Mouse (Mus musculus) heart, postnatal 0 days (tissue): Measurements from ENCODE around the gene Plcxd2. TPM values are rescaled to one million over a fixed set of nuclear protein-coding genes. Genes with fewer than 3 reads are reported as not detected.

Source experiments
- ATAC-seq: fragments of 200-750 bp; cut with Nextera tagmentation; 2 replicates; pipeline ENCODE4 v1.8.0; 2017; ENCODE audit warnings: low read depth, moderate number of reproducible peaks, moderate library complexity; ENCODE audit not compliant: insufficient read depth
- DNase-seq: peaks from one replicate; pipeline ENCODE4 v3.0.0-alpha.2; 2016; ENCODE audit warnings: low spot score
- H3K27ac ChIP-seq: fragments of 300-500 bp; sonication (generic); 2 replicates; pipeline ENCODE4 v1.5.1; 2014; ENCODE audit warnings: low read depth, mild to moderate bottlenecking
- H3K27me3 ChIP-seq: fragments of 300-500 bp; sonication (generic); 2 replicates; pipeline ENCODE4 v1.6.1; 2014; ENCODE audit warnings: low read length, mixed read lengths; ENCODE audit not compliant: control insufficient read depth, insufficient read depth
- H3K36me3 ChIP-seq: fragments of 300-500 bp; sonication (generic); replicated peaks from 2 replicates; pipeline ENCODE4 v1.6.1; 2014; ENCODE audit warnings: low read length, mixed read lengths; ENCODE audit not compliant: control insufficient read depth, insufficient read depth
- H3K4me1 ChIP-seq: fragments of 300-500 bp; sonication (generic); 2 replicates; pipeline ENCODE4 v1.6.1; 2014; ENCODE audit warnings: antibody characterized with exemption; ENCODE audit not compliant: control insufficient read depth, insufficient read depth
- H3K4me2 ChIP-seq: fragments of 300-500 bp; sonication (generic); 2 replicates; pipeline ENCODE4 v1.6.1; 2014; ENCODE audit warnings: low read depth, mild to moderate bottlenecking, low read length, moderate library complexity
- H3K4me3 ChIP-seq: fragments of 300-500 bp; sonication (generic); 2 replicates; pipeline ENCODE4 v1.5.1; 2014; ENCODE audit warnings: low read depth, low read length
- H3K9ac ChIP-seq: fragments of 300-500 bp; sonication (generic); replicated peaks from 2 replicates; pipeline ENCODE4 v1.6.1; 2014; ENCODE audit warnings: low read depth, low read length, mixed read lengths
- H3K9me3 ChIP-seq: fragments of 300-500 bp; sonication (generic); replicated peaks from 2 replicates; pipeline ENCODE4 v1.6.1; 2016; ENCODE audit warnings: low read length; ENCODE audit not compliant: control insufficient read depth
- CTCF ChIP-seq: IDR thresholded peaks from 2 replicates; pipeline ENCODE4 v1.5.1; 2016; ENCODE audit warnings: antibody characterized with exemption, control low read depth, low read depth
- EP300 ChIP-seq: IDR thresholded peaks from 2 replicates; pipeline ENCODE4 v1.6.1; 2016; ENCODE audit warnings: antibody characterized with exemption, low read depth
- WGBS: fragments of 180-500 bp; shearing (Covaris S2); extraction: QIAGEN DNeasy Blood & Tissue Kit; methylation state at CpG from one replicate; pipeline ENCODE4 v1.1.7; 2014; 5-methylcytosine and 5-hydroxymethylcytosine counted together
- polyA plus RNA-seq: library from polyadenylated mRNA; unstranded; fragments of >200 nt; fragmentation: Nextera tagmentation; extraction: Ambion mirVana; gene quantifications from 2 replicates; pipeline ENCODE4 v1.2.1, GENCODE M21; 2015
- total RNA-seq: library from RNA; depleted of rRNA; stranded (reverse); fragments of >200 nt; gene quantifications from 2 replicates; pipeline ENCODE4 v1.2.3, GENCODE M21; 2014; ENCODE audit warnings: low replicate concordance

The Plcxd2 gene
- total and polyA plus RNA-seq, 2 experiments from 2014 or later, result 0.14 to 0.99 TPM

GRCm38 (mm10) chr16:46010906-46011220 lies 845 bp upstream of the Plcxd2 start:
- ATAC-seq, result no peak

GRCm38 (mm10) chr16:46009717-46010116 lies 301 bp downstream of the Plcxd2 start:
- ATAC-seq (peak; percentile 12; the same call in 1 of the 2 replicates), DNase-seq (peak; percentile 5)
- WGBS, result 2% methylated on average over 13 of the region's 13 CpGs
- H3K4me1 ChIP-seq, result 0 out of 2 replicates have a peak, but pooled peaks cover 5% of the 10 kb centered on the region
- H3K9me3 ChIP-seq, result no peaks in the 10 kb centered on the region
- no peaks in the 10 kb centered on the region for H3K36me3 ChIP-seq
- TF ChIP-seq CTCF, result no peak
- TF ChIP-seq EP300, result no peak
- no peaks in the 10 kb centered on the region for H3K27me3 ChIP-seq
- H3K27ac ChIP-seq, result no peak overlapping the region
- peak overlapping the region; percentile 76 for H3K4me2 ChIP-seq
- H3K4me3 ChIP-seq, result peak overlapping the region; percentile 55
- H3K9ac ChIP-seq, result peak overlapping the region; percentile 64

More at GRCm38 (mm10) chr16:46010906-46011220, 845 bp upstream of the Plcxd2 start:
- TF ChIP-seq EP300 (no peak), CTCF (no peak)
- WGBS, result 11% methylated on average over 5 of the region's 5 CpGs
- Histone ChIP-seq H3K36me3 (no peaks in the 10 kb centered on the region), H3K27ac (peak overlapping the region; percentile 43), H3K27me3 (no peaks in the 10 kb centered on the region), H3K4me3 (peak overlapping the region; percentile 55), H3K9me3 (no peaks in the 10 kb centered on the region), H3K9ac (peak overlapping the region; percentile 64), H3K4me1 (0 out of 2 replicates have a peak, but pooled peaks cover 5% of the 10 kb centered on the region), H3K4me2 (peak overlapping the region; percentile 76)
- DNase-seq, result no peak

- WGBS, result 58% methylated on average over 3 of the region's 3 CpGs
- no peak overlapping the region for H3K9ac ChIP-seq
- TF ChIP-seq EP300 (no peak), CTCF (no peak)
- no peak overlapping the region for H3K4me3 ChIP-seq
- no peaks in the 10 kb centered on the region for H3K9me3 ChIP-seq
- no peaks in the 10 kb centered on the region for H3K27me3 ChIP-seq
- H3K36me3 ChIP-seq, result no peaks in the 10 kb centered on the region
- DNase-seq (no peak), ATAC-seq (no peak)
- H3K27ac ChIP-seq, result no peak overlapping the region
- H3K4me1 ChIP-seq, result 0 out of 2 replicates have a peak, but pooled peaks cover 5% of the 10 kb centered on the region
- no peak overlapping the region for H3K4me2 ChIP-seq
Measured at GRCm38 (mm10) chr16:46008766-46009165, 1.3 kb downstream of the Plcxd2 start.

- Histone ChIP-seq H3K9ac (no peak overlapping the region), H3K27me3 (no peaks in the 10 kb centered on the region), H3K9me3 (no peaks in the 10 kb centered on the region), H3K36me3 (no peaks in the 10 kb centered on the region), H3K4me2 (no peak overlapping the region), H3K4me3 (no peak overlapping the region), H3K27ac (no peak overlapping the region), H3K4me1 (0 out of 2 replicates have a peak, but pooled peaks cover 5% of the 10 kb centered on the region)
- no peak for TF ChIP-seq EP300
- TF ChIP-seq CTCF, result no peak
- ATAC-seq (no peak), DNase-seq (no peak)
- 75% methylated on average over 5 of the region's 5 CpGs for WGBS
Measured at GRCm38 (mm10) chr16:46008036-46008605, 1.9 kb downstream of the Plcxd2 start.

- Histone ChIP-seq H3K9me3 (no peaks in the 10 kb centered on the region), H3K27ac (no peak overlapping the region), H3K27me3 (no peaks in the 10 kb centered on the region), H3K4me1 (peaks cover 10% of the 10 kb centered on the region; the same call in 1 of the 2 replicates), H3K36me3 (no peaks in the 10 kb centered on the region), H3K4me2 (no peak overlapping the region), H3K9ac (no peak overlapping the region), H3K4me3 (no peak overlapping the region)
- WGBS, result 75% methylated on average over 10 of the region's 10 CpGs
- DNase-seq (no peak), ATAC-seq (no peak)
- TF ChIP-seq EP300 (no peak), CTCF (no peak)
Measured at GRCm38 (mm10) chr16:46006261-46006660, 3.8 kb downstream of the Plcxd2 start.
